Mouse (Mus musculus): ENCODE data around the gene Gja10. TPM values are rescaled to one million over a fixed set of nuclear protein-coding genes. Genes with fewer than 3 reads are reported as not detected.

Gja10 gene
- polyA plus RNA-seq (2015; fragmentation: Nextera tagmentation; extraction: Ambion mirVana) = 0.13 TPM in 1 of 2 replicates, not detected in the other

DNA sequence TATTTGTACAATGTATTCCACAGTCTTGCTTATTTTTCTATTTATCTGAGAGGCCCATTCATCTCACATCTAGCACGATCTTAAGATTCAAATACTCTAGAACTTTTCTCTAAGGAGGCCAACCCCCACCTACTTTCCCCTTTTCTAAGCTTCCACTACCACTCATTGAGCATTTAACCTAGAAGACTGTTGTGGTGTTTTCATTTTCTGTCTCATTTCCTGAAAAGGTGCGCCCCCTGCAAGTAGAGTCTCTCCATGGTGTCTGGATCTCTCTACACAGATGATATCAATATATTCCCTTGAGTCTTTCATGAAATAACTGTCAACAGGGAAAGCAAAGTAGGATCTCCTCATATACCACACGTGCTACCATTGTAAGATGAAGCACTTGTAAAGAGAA lies at the start of gene Gja10:
Gene Gja10 (minus strand): TSS at position 101 of the 400 bp plus-strand sequence.
- Histone ChIP-seq H3K27me3 (replicated peaks) (no peaks in the 10 kb centered on the region), H3K4me1 (no peaks in the 10 kb centered on the region), H3K4me2 (no peak within 1 kb of the TSS), H3K27ac (no peak within 1 kb of the TSS), H3K9ac (no peak within 1 kb of the TSS), H3K36me3 (no peaks in the 10 kb centered on the region), H3K9me3 (no peaks in the 10 kb centered on the region), H3K4me3 (replicated peaks) (no peak within 1 kb of the TSS)
- 62% methylated on average over 3 of the region's 3 CpGs for WGBS
- ATAC-seq (ENCODE audit: insufficient read depth, low FRiP score, low read depth) = no peak

GRCm38 (mm10) chr4:32651669-32652068 lies 49.1 kb upstream of the Gja10 start:
- H3K27ac ChIP-seq = no peak overlapping the region
- H3K36me3 ChIP-seq = 0 out of 2 replicates have a peak, but pooled peaks cover 7% of the 10 kb centered on the region
- H3K27me3 ChIP-seq (replicated peaks) = no peaks in the 10 kb centered on the region
- ATAC-seq (ENCODE audit: insufficient read depth, low FRiP score, low read depth) = no peak
- H3K4me2 ChIP-seq = no peak overlapping the region
- no peak overlapping the region for H3K9ac ChIP-seq
- H3K4me1 ChIP-seq = no peaks in the 10 kb centered on the region
- no peaks in the 10 kb centered on the region for H3K9me3 ChIP-seq
- no peak overlapping the region for H3K4me3 ChIP-seq (replicated peaks)
- 58% methylated on average over 5 of the region's 5 CpGs for WGBS

DNA sequence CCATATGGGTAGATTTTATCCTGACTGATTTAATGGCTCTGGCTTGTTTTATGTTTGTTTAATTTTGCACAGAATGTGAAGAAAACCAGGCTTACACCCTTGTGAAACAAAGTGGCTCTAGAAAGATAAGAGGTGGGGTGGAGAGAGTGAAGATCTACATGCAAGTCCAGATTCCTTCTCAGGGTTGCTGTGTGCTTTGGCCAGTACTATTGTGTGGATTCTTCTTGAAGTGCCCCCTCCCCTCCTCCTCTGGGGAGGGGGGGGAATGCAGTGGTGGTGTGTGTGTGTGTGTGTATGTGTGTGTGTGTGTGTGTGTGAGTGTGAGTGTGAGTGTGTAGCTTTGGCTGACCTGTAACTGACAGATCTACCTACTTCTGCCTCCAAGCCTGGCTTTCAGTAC lies 19.1 kb upstream of the Gja10 start:
- ATAC-seq (ENCODE audit: insufficient read depth, low FRiP score, low read depth) = no peak
- H3K27me3 ChIP-seq (replicated peaks) = no peaks in the 10 kb centered on the region
- H3K4me3 ChIP-seq (replicated peaks) = no peak overlapping the region
- H3K36me3 ChIP-seq = no peaks in the 10 kb centered on the region
- H3K4me1 ChIP-seq = peaks cover 7% of the 10 kb centered on the region; the same call in 1 of the 2 replicates
- no peak overlapping the region for H3K9ac ChIP-seq
- H3K27ac ChIP-seq = no peak overlapping the region
- H3K4me2 ChIP-seq = no peak overlapping the region
- no peaks in the 10 kb centered on the region for H3K9me3 ChIP-seq

- no peaks in the 10 kb centered on the region for H3K27me3 ChIP-seq (replicated peaks)
- H3K36me3 ChIP-seq = no peaks in the 10 kb centered on the region
- H3K4me3 ChIP-seq (replicated peaks) = peak within 1 kb of the TSS; percentile 75
- H3K4me2 ChIP-seq = peak within 1 kb of the TSS; percentile 74
- H3K27ac ChIP-seq = peak within 1 kb of the TSS; percentile 76
- no peaks in the 10 kb centered on the region for H3K9me3 ChIP-seq
- H3K4me1 ChIP-seq = peaks cover 9% of the 10 kb centered on the region
- peak; percentile 99 for ATAC-seq (ENCODE audit: insufficient read depth, low FRiP score, low read depth)
- WGBS = under 1% methylated on average over 67 of the region's 67 CpGs
- H3K9ac ChIP-seq = peak within 1 kb of the TSS; percentile 65
Measured at GRCm38 (mm10) chr4:32615034-32615881, 12.7 kb upstream of the Gja10 start, which contains the start of gene Casp8ap2. Casp8ap2 (plus strand) TSS chr4:32615451.

DNA sequence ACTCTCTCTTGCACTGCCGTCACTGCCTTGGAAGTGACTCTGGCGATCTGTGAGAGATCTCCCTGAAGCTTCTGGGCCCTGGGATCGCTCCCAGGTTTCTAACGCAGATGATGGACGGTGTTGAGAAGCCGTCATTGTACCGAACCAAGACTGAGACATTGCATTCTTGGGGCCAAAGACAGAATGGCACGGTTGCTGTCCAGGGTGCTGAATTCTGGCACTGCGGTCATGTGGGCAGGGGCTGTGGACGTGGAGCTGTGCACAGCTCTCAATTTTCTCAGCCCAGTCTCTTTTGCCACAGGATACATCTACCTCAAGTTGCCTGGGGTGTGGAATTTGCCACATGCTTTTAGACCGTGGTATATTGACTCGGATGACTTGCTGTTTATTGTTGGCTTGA lies 1.4 kb downstream of the Gja10 start:
- Histone ChIP-seq H3K4me1 (no peaks in the 10 kb centered on the region), H3K27me3 (replicated peaks) (no peaks in the 10 kb centered on the region), H3K27ac (no peak overlapping the region), H3K9me3 (no peaks in the 10 kb centered on the region), H3K4me3 (replicated peaks) (no peak overlapping the region), H3K4me2 (no peak overlapping the region), H3K36me3 (no peaks in the 10 kb centered on the region), H3K9ac (no peak overlapping the region)
- ATAC-seq (ENCODE audit: insufficient read depth, low FRiP score, low read depth) = no peak
- 21% methylated on average over 12 of the region's 12 CpGs for WGBS

- WGBS = 79% methylated on average over 6 of the region's 6 CpGs
- H3K4me2 ChIP-seq = no peak overlapping the region
- H3K27ac ChIP-seq = no peak overlapping the region
- no peak for ATAC-seq (ENCODE audit: insufficient read depth, low FRiP score, low read depth)
- no peaks in the 10 kb centered on the region for H3K9me3 ChIP-seq
- no peak overlapping the region for H3K4me3 ChIP-seq (replicated peaks)
- no peak overlapping the region for H3K9ac ChIP-seq
- H3K27me3 ChIP-seq (replicated peaks) = no peaks in the 10 kb centered on the region
- no peaks in the 10 kb centered on the region for H3K4me1 ChIP-seq
- no peaks in the 10 kb centered on the region for H3K36me3 ChIP-seq
Measured at GRCm38 (mm10) chr4:32588237-32588636, 14.3 kb downstream of the Gja10 start.

DNA sequence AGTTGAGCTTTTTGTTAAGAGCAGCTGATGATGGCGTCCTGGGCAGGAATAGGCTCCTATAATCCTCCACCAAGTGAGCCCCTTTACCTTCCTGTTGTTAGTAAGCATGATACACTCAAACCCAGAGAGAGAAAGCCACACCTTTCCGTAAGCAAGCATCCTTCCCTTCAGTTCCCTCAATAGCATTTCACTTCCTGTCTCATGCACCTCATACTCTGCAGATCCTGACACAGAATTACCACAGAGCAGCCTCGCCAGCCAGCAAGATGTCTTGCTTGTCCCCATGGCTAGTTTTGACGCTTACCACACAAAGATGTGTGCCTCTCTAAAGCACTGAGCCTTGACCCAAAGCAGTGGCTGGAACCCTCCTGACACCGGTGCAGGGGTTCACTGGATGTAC lies 15.0 kb downstream of the Gja10 start:
- Histone ChIP-seq H3K27me3 (replicated peaks) (no peaks in the 10 kb centered on the region), H3K9ac (no peak overlapping the region), H3K4me1 (no peaks in the 10 kb centered on the region), H3K36me3 (no peaks in the 10 kb centered on the region), H3K9me3 (no peaks in the 10 kb centered on the region), H3K27ac (no peak overlapping the region), H3K4me2 (no peak overlapping the region), H3K4me3 (replicated peaks) (no peak overlapping the region)
- 78% methylated on average over 5 of the region's 5 CpGs for WGBS
- no peak for ATAC-seq (ENCODE audit: insufficient read depth, low FRiP score, low read depth)

- WGBS = 10% methylated on average over 9 of the region's 9 CpGs
- Histone ChIP-seq H3K9me3 (no peaks in the 10 kb centered on the region), H3K4me2 (no peak overlapping the region), H3K27ac (no peak overlapping the region), H3K9ac (no peak overlapping the region), H3K4me3 (replicated peaks) (no peak overlapping the region), H3K27me3 (replicated peaks) (no peaks in the 10 kb centered on the region), H3K4me1 (no peaks in the 10 kb centered on the region), H3K36me3 (no peaks in the 10 kb centered on the region)
- ATAC-seq (ENCODE audit: insufficient read depth, low FRiP score, low read depth) = no peak
Measured at GRCm38 (mm10) chr4:32586596-32586995, 16.0 kb downstream of the Gja10 start.

DNA sequence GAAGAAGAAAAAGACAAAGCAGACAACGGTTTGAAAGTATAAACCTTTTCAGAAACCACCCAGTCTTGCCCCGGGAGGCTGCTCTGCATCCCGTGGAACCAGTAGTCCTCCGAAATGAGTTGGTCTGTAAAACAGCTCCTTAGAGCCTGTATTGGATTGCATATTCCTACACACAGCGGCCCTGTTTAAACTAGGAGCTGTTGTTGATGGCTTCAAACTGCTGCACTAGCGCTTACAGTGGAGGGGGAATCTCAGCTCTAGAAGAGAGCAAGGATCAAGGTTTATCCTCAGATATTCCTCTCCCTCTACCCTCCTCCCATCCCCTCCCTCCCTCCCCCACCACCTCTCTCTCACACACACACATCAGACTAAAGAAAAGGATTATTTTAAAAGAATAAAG lies 18.4 kb downstream of the Gja10 start:
- H3K4me3 ChIP-seq (replicated peaks) = no peak overlapping the region
- H3K36me3 ChIP-seq = no peaks in the 10 kb centered on the region
- WGBS = 65% methylated on average over 6 of the region's 6 CpGs
- H3K4me1 ChIP-seq = no peaks in the 10 kb centered on the region
- no peak overlapping the region for H3K9ac ChIP-seq
- H3K27me3 ChIP-seq (replicated peaks) = no peaks in the 10 kb centered on the region
- H3K27ac ChIP-seq = no peak overlapping the region
- no peak overlapping the region for H3K4me2 ChIP-seq
- no peaks in the 10 kb centered on the region for H3K9me3 ChIP-seq
- ATAC-seq (ENCODE audit: insufficient read depth, low FRiP score, low read depth) = no peak

GRCm38 (mm10) chr4:32579850-32580249 lies 22.7 kb downstream of the Gja10 start:
- Histone ChIP-seq H3K4me1 (no peaks in the 10 kb centered on the region), H3K9ac (no peak overlapping the region), H3K36me3 (no peaks in the 10 kb centered on the region), H3K4me3 (replicated peaks) (no peak overlapping the region), H3K27ac (no peak overlapping the region), H3K27me3 (replicated peaks) (no peaks in the 10 kb centered on the region), H3K4me2 (no peak overlapping the region), H3K9me3 (no peaks in the 10 kb centered on the region)
- 80% methylated on average over 8 of the region's 8 CpGs for WGBS
- ATAC-seq (ENCODE audit: insufficient read depth, low FRiP score, low read depth) = no peak

DNA sequence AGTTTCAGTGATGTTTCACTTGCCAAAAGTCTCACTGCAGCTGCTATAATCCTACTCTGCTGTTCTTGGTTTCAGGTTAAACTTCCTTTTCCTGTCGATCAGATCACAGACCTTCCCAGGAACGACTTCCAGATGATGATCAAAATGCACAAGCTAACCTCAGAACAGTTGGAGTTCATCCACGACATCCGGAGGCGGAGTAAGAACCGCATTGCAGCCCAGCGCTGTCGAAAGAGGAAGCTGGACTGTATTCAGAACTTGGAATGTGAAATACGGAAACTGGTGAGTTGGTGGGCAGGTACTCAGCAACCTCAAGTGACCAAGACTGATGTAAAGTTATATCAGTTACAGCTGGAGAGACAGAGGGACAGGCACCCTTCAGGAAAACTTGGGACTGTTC lies 27.4 kb downstream of the Gja10 start:
- Histone ChIP-seq H3K9me3 (no peaks in the 10 kb centered on the region), H3K9ac (no peak overlapping the region), H3K4me3 (replicated peaks) (no peak overlapping the region), H3K27ac (no peak overlapping the region), H3K4me1 (peaks cover 5% of the 10 kb centered on the region; the same call in 1 of the 2 replicates), H3K4me2 (no peak overlapping the region), H3K36me3 (no peaks in the 10 kb centered on the region), H3K27me3 (replicated peaks) (no peaks in the 10 kb centered on the region)
- no peak for ATAC-seq (ENCODE audit: insufficient read depth, low FRiP score, low read depth)
- WGBS = 55% methylated on average over 9 of the region's 9 CpGs

- ATAC-seq (ENCODE audit: insufficient read depth, low FRiP score, low read depth) = no peak
- no peak overlapping the region for H3K4me3 ChIP-seq (replicated peaks)
- H3K27ac ChIP-seq = no peak overlapping the region
- peaks cover 6% of the 10 kb centered on the region; the same call in 1 of the 2 replicates for H3K4me1 ChIP-seq
- H3K27me3 ChIP-seq (replicated peaks) = no peaks in the 10 kb centered on the region
- H3K36me3 ChIP-seq = no peaks in the 10 kb centered on the region
- no peak overlapping the region for H3K9ac ChIP-seq
- no peaks in the 10 kb centered on the region for H3K9me3 ChIP-seq
- H3K4me2 ChIP-seq = no peak overlapping the region
- 87% methylated on average over 1 of the region's 1 CpGs for WGBS
Measured at GRCm38 (mm10) chr4:32574604-32575003, 28.0 kb downstream of the Gja10 start.
